Mouse (Mus musculus): ENCODE measurements around the gene BC049352. TPM values are rescaled to one million over a fixed set of nuclear protein-coding genes. Genes with fewer than 3 reads are reported as not detected.

BC049352 gene
- polyA plus RNA-seq, 1 experiment from 2014 or later: not detected

- 77% methylated on average over 4 of the region's 4 CpGs for WGBS
Measured at GRCm38 (mm10) chr9:45261466-45261865, 79.7 kb downstream of the BC049352 start.

GRCm38 (mm10) chr9:45261872-45262271 lies 80.1 kb downstream of the BC049352 start:
- no peaks in the 10 kb centered on the region for H3K4me1 ChIP-seq (replicated peaks; ENCODE audit: control insufficient read depth, insufficient read depth, low read length)
- H3K4me3 ChIP-seq (ENCODE audit: low read depth, low read length): no peak overlapping the region
- no peak overlapping the region for H3K4me2 ChIP-seq (replicated peaks; ENCODE audit: low read depth, low read length)
- WGBS: 80% methylated on average over 5 of the region's 5 CpGs
- H3K27ac ChIP-seq (ENCODE audit: low read depth, low read length): no peak overlapping the region
- H3K36me3 ChIP-seq (ENCODE audit: control insufficient read depth, insufficient read depth, low read length): no peaks in the 10 kb centered on the region
- no peaks in the 10 kb centered on the region for H3K9me3 ChIP-seq (ENCODE audit: control insufficient read depth, low read length)
- H3K27me3 ChIP-seq (ENCODE audit: control insufficient read depth, insufficient read depth, low read length): no peaks in the 10 kb centered on the region
- DNase-seq (ENCODE audit: low spot score) (no peak), ATAC-seq (ENCODE audit: low FRiP score) (no peak)
- no peak overlapping the region for H3K9ac ChIP-seq (ENCODE audit: low read depth, low read length)

More at GRCm38 (mm10) chr9:45261466-45261865, 79.7 kb downstream of the BC049352 start:
- H3K4me1 ChIP-seq (replicated peaks; ENCODE audit: control insufficient read depth, insufficient read depth, low read length): no peaks in the 10 kb centered on the region
- no peaks in the 10 kb centered on the region for H3K9me3 ChIP-seq (ENCODE audit: control insufficient read depth, low read length)
- ATAC-seq (ENCODE audit: low FRiP score) (no peak), DNase-seq (ENCODE audit: low spot score) (no peak)
- no peaks in the 10 kb centered on the region for H3K27me3 ChIP-seq (ENCODE audit: control insufficient read depth, insufficient read depth, low read length)
- no peaks in the 10 kb centered on the region for H3K36me3 ChIP-seq (ENCODE audit: control insufficient read depth, insufficient read depth, low read length)
- no peak overlapping the region for H3K27ac ChIP-seq (ENCODE audit: low read depth, low read length)
- H3K9ac ChIP-seq (ENCODE audit: low read depth, low read length): no peak overlapping the region
- no peak overlapping the region for H3K4me2 ChIP-seq (replicated peaks; ENCODE audit: low read depth, low read length)
- no peak overlapping the region for H3K4me3 ChIP-seq (ENCODE audit: low read depth, low read length)

- ATAC-seq (ENCODE audit: low FRiP score): no peak
Measured at GRCm38 (mm10) chr9:45267099-45267498, 85.3 kb downstream of the BC049352 start.

GRCm38 (mm10) chr9:45268079-45268478 lies 86.3 kb downstream of the BC049352 start:
- ATAC-seq (ENCODE audit: low FRiP score) (no peak), DNase-seq (ENCODE audit: low spot score) (no peak)
- WGBS: 60% methylated on average over 4 of the region's 4 CpGs
- Histone ChIP-seq H3K4me1 (replicated peaks; ENCODE audit: control insufficient read depth, insufficient read depth, low read length) (0 out of 2 replicates have a peak, but pooled peaks cover 2% of the 10 kb centered on the region), H3K36me3 (ENCODE audit: control insufficient read depth, insufficient read depth, low read length) (no peaks in the 10 kb centered on the region), H3K4me3 (ENCODE audit: low read depth, low read length) (no peak overlapping the region), H3K27ac (ENCODE audit: low read depth, low read length) (no peak overlapping the region), H3K9me3 (ENCODE audit: control insufficient read depth, low read length) (no peaks in the 10 kb centered on the region), H3K4me2 (replicated peaks; ENCODE audit: low read depth, low read length) (no peak overlapping the region), H3K9ac (ENCODE audit: low read depth, low read length) (no peak overlapping the region), H3K27me3 (ENCODE audit: control insufficient read depth, insufficient read depth, low read length) (peaks cover 11% of the 10 kb centered on the region; the same call in 1 of the 2 replicates)

More at GRCm38 (mm10) chr9:45267099-45267498, 85.3 kb downstream of the BC049352 start:
- no peaks in the 10 kb centered on the region for H3K36me3 ChIP-seq (ENCODE audit: control insufficient read depth, insufficient read depth, low read length)
- no peaks in the 10 kb centered on the region for H3K9me3 ChIP-seq (ENCODE audit: control insufficient read depth, low read length)
- no peak overlapping the region for H3K4me2 ChIP-seq (replicated peaks; ENCODE audit: low read depth, low read length)
- H3K27ac ChIP-seq (ENCODE audit: low read depth, low read length): no peak overlapping the region
- DNase-seq (ENCODE audit: low spot score): no peak
- no peak overlapping the region for H3K4me3 ChIP-seq (ENCODE audit: low read depth, low read length)
- peaks cover 11% of the 10 kb centered on the region; the same call in 1 of the 2 replicates for H3K27me3 ChIP-seq (ENCODE audit: control insufficient read depth, insufficient read depth, low read length)
- no peak overlapping the region for H3K9ac ChIP-seq (ENCODE audit: low read depth, low read length)
- 0 out of 2 replicates have a peak, but pooled peaks cover 2% of the 10 kb centered on the region for H3K4me1 ChIP-seq (replicated peaks; ENCODE audit: control insufficient read depth, insufficient read depth, low read length)
- 92% methylated on average over 4 of the region's 4 CpGs for WGBS

- DNase-seq (ENCODE audit: low spot score) (peak; percentile 66), ATAC-seq (ENCODE audit: low FRiP score) (no peak)
- peaks cover 11% of the 10 kb centered on the region; the same call in 1 of the 2 replicates for H3K27me3 ChIP-seq (ENCODE audit: control insufficient read depth, insufficient read depth, low read length)
- no peak within 1 kb of the TSS for H3K27ac ChIP-seq (ENCODE audit: low read depth, low read length)
- H3K4me3 ChIP-seq (ENCODE audit: low read depth, low read length): peak within 1 kb of the TSS; percentile 32
- H3K36me3 ChIP-seq (ENCODE audit: control insufficient read depth, insufficient read depth, low read length): no peaks in the 10 kb centered on the region
- H3K4me2 ChIP-seq (replicated peaks; ENCODE audit: low read depth, low read length): peak within 1 kb of the TSS; percentile 75
- peak within 1 kb of the TSS; percentile 43 for H3K9ac ChIP-seq (ENCODE audit: low read depth, low read length)
- no peaks in the 10 kb centered on the region for H3K9me3 ChIP-seq (ENCODE audit: control insufficient read depth, low read length)
- 9% methylated on average over 36 of the region's 36 CpGs for WGBS
- 0 out of 2 replicates have a peak, but pooled peaks cover 2% of the 10 kb centered on the region for H3K4me1 ChIP-seq (replicated peaks; ENCODE audit: control insufficient read depth, insufficient read depth, low read length)
Measured at GRCm38 (mm10) chr9:45268597-45269325, 87.0 kb downstream of the BC049352 start, which contains the start of gene Il10ra. Il10ra (minus strand) TSS chr9:45269149.

- Histone ChIP-seq H3K27ac (ENCODE audit: low read depth, low read length) (no peak overlapping the region), H3K4me1 (replicated peaks; ENCODE audit: control insufficient read depth, insufficient read depth, low read length) (0 out of 2 replicates have a peak, but pooled peaks cover 2% of the 10 kb centered on the region), H3K4me3 (ENCODE audit: low read depth, low read length) (no peak overlapping the region), H3K27me3 (ENCODE audit: control insufficient read depth, insufficient read depth, low read length) (peaks cover 11% of the 10 kb centered on the region; the same call in 1 of the 2 replicates), H3K4me2 (replicated peaks; ENCODE audit: low read depth, low read length) (no peak overlapping the region), H3K36me3 (ENCODE audit: control insufficient read depth, insufficient read depth, low read length) (no peaks in the 10 kb centered on the region), H3K9me3 (ENCODE audit: control insufficient read depth, low read length) (no peaks in the 10 kb centered on the region), H3K9ac (ENCODE audit: low read depth, low read length) (no peak overlapping the region)
- ATAC-seq (ENCODE audit: low FRiP score) (no peak), DNase-seq (ENCODE audit: low spot score) (no peak)
- WGBS: 37% methylated on average over 5 of the region's 5 CpGs
Measured at GRCm38 (mm10) chr9:45272213-45272612, 90.4 kb downstream of the BC049352 start.

GRCm38 (mm10) chr9:45274218-45274617 lies 92.4 kb downstream of the BC049352 start:
- Histone ChIP-seq H3K4me1 (replicated peaks; ENCODE audit: control insufficient read depth, insufficient read depth, low read length) (no peaks in the 10 kb centered on the region), H3K27me3 (ENCODE audit: control insufficient read depth, insufficient read depth, low read length) (peaks cover 4% of the 10 kb centered on the region; the same call in 1 of the 2 replicates), H3K9ac (ENCODE audit: low read depth, low read length) (no peak overlapping the region), H3K27ac (ENCODE audit: low read depth, low read length) (no peak overlapping the region), H3K4me2 (replicated peaks; ENCODE audit: low read depth, low read length) (no peak overlapping the region), H3K36me3 (ENCODE audit: control insufficient read depth, insufficient read depth, low read length) (no peaks in the 10 kb centered on the region), H3K9me3 (ENCODE audit: control insufficient read depth, low read length) (no peaks in the 10 kb centered on the region), H3K4me3 (ENCODE audit: low read depth, low read length) (no peak overlapping the region)
- DNase-seq (ENCODE audit: low spot score) (no peak), ATAC-seq (ENCODE audit: low FRiP score) (no peak)
- 89% methylated on average over 4 of the region's 4 CpGs for WGBS

- WGBS: 88% methylated on average over 2 of the region's 2 CpGs
Measured at GRCm38 (mm10) chr9:45274635-45275034, 92.8 kb downstream of the BC049352 start.

GRCm38 (mm10) chr9:45280059-45280458 lies 98.3 kb downstream of the BC049352 start:
- ATAC-seq (ENCODE audit: low FRiP score): no peak
- no peak for DNase-seq (ENCODE audit: low spot score)

More at GRCm38 (mm10) chr9:45274635-45275034, 92.8 kb downstream of the BC049352 start:
- Histone ChIP-seq H3K27me3 (ENCODE audit: control insufficient read depth, insufficient read depth, low read length) (no peaks in the 10 kb centered on the region; the same call in 1 of the 2 replicates), H3K4me1 (replicated peaks; ENCODE audit: control insufficient read depth, insufficient read depth, low read length) (no peaks in the 10 kb centered on the region), H3K9me3 (ENCODE audit: control insufficient read depth, low read length) (no peaks in the 10 kb centered on the region), H3K27ac (ENCODE audit: low read depth, low read length) (no peak overlapping the region), H3K9ac (ENCODE audit: low read depth, low read length) (no peak overlapping the region), H3K4me2 (replicated peaks; ENCODE audit: low read depth, low read length) (no peak overlapping the region), H3K36me3 (ENCODE audit: control insufficient read depth, insufficient read depth, low read length) (no peaks in the 10 kb centered on the region), H3K4me3 (ENCODE audit: low read depth, low read length) (no peak overlapping the region)
- no peak for DNase-seq (ENCODE audit: low spot score)
- ATAC-seq (ENCODE audit: low FRiP score): no peak

More at GRCm38 (mm10) chr9:45280059-45280458, 98.3 kb downstream of the BC049352 start:
- Histone ChIP-seq H3K27ac (ENCODE audit: low read depth, low read length) (no peak overlapping the region), H3K36me3 (ENCODE audit: control insufficient read depth, insufficient read depth, low read length) (no peaks in the 10 kb centered on the region), H3K4me1 (replicated peaks; ENCODE audit: control insufficient read depth, insufficient read depth, low read length) (no peaks in the 10 kb centered on the region), H3K9ac (ENCODE audit: low read depth, low read length) (no peak overlapping the region), H3K4me3 (ENCODE audit: low read depth, low read length) (no peak overlapping the region), H3K27me3 (ENCODE audit: control insufficient read depth, insufficient read depth, low read length) (no peaks in the 10 kb centered on the region), H3K9me3 (ENCODE audit: control insufficient read depth, low read length) (no peaks in the 10 kb centered on the region), H3K4me2 (replicated peaks; ENCODE audit: low read depth, low read length) (no peak overlapping the region)
- 81% methylated on average over 3 of the region's 3 CpGs for WGBS
